Mouse (Mus musculus) liver, embryonic 13.5 days (tissue): ENCODE data around the gene Fahd1. TPM values are rescaled to one million over a fixed set of nuclear protein-coding genes. Genes with fewer than 3 reads are reported as not detected.

Source experiments
- ATAC-seq: fragments of 200-750 bp; cut with Nextera tagmentation; 2 replicates; pipeline ENCODE4 v1.8.0; 2017; ENCODE audit warnings: low read depth, mild to moderate bottlenecking, moderate number of reproducible peaks, moderate library complexity
- DNase-seq: peaks from one replicate; pipeline ENCODE4 v3.0.0; 2022
- H3K27ac ChIP-seq: fragments of 300-500 bp; sonication (generic); 2 replicates; pipeline ENCODE4 v1.5.1; 2015; ENCODE audit warnings: moderate library complexity, mild to moderate bottlenecking, inconsistent platforms
- H3K27me3 ChIP-seq: fragments of 300-500 bp; sonication (generic); 2 replicates; pipeline ENCODE4 v1.6.1; 2015; ENCODE audit warnings: mild to moderate bottlenecking, inconsistent platforms
- H3K36me3 ChIP-seq: fragments of 300-500 bp; sonication (generic); 2 replicates; pipeline ENCODE4 v1.6.1; 2015; ENCODE audit warnings: mild to moderate bottlenecking, inconsistent platforms
- H3K4me1 ChIP-seq: fragments of 300-500 bp; sonication (generic); replicated peaks from 2 replicates; pipeline ENCODE4 v1.6.1; 2015; ENCODE audit warnings: inconsistent platforms
- H3K4me2 ChIP-seq: fragments of 300-500 bp; sonication (generic); 2 replicates; pipeline ENCODE4 v1.6.1; 2015; ENCODE audit warnings: inconsistent platforms, mild to moderate bottlenecking, moderate library complexity
- H3K4me3 ChIP-seq: fragments of 300-500 bp; sonication (generic); replicated peaks from 2 replicates; pipeline ENCODE4 v1.5.1; 2015; ENCODE audit warnings: mild to moderate bottlenecking, inconsistent platforms
- H3K9ac ChIP-seq: fragments of 300-500 bp; sonication (generic); 2 replicates; pipeline ENCODE4 v1.6.1; 2015; ENCODE audit warnings: mild to moderate bottlenecking, inconsistent platforms
- H3K9me3 ChIP-seq: fragments of 300-500 bp; sonication (generic); replicated peaks from 2 replicates; pipeline ENCODE4 v1.6.1; 2016; ENCODE audit warnings: inconsistent platforms
- WGBS: fragments of 180-500 bp; shearing (Covaris S2); methylation state at CpG from one replicate; pipeline ENCODE4 v1.1.7; 2015; ENCODE audit not compliant: insufficient replicate concordance; 5-methylcytosine and 5-hydroxymethylcytosine counted together
- polyA plus RNA-seq: library from polyadenylated mRNA; unstranded; fragments of >200 nt; fragmentation: Nextera tagmentation; extraction: Ambion mirVana; gene quantifications from 2 replicates; pipeline ENCODE4 v1.2.1, GENCODE M21; 2015

Fahd1 gene
- 34.6 and 34.9 TPM in 2 replicates for polyA plus RNA-seq

DNA sequence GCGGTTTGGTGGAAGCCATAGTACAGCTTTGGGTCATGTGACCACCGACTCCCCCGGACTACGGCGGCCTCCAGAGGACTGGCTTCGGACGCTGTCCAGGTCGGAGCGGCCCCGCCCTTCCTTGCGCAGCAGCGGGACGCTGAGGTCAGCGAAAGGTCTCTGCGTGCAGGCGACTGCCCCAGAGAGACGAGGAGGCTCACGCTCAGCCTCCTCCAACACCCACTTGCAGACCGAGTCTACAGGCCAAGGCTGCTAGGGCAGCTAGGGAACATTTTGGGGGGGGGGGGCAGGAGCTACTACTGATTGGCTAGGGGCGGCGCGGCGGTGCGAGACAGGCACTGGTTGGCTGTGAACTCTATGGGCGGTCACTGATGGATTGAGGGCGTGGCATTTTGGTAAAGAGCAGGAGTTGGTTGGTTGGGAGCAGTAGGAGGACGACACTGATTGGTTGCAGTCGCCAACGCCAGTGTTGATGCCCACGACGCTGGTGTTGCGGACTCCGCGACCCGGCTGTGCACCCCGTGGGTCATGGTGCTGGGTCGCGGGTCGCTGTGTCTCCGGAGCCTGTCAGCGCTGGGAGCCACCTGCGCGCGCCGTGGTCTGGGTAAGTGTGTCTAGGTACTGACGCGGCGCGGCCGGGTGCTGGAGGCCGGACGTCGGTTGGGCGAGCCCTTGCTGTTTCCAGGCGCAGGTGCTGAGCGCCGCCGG lies at the start of gene Fahd1:
TSS of gene Fahd1 (minus strand) at position 300 of the 708 bp plus-strand sequence.
- peaks cover 25% of the 10 kb centered on the region for H3K36me3 ChIP-seq
- under 1% methylated on average over 58 of the region's 58 CpGs for WGBS
- ATAC-seq: peak; percentile 93

DNA sequence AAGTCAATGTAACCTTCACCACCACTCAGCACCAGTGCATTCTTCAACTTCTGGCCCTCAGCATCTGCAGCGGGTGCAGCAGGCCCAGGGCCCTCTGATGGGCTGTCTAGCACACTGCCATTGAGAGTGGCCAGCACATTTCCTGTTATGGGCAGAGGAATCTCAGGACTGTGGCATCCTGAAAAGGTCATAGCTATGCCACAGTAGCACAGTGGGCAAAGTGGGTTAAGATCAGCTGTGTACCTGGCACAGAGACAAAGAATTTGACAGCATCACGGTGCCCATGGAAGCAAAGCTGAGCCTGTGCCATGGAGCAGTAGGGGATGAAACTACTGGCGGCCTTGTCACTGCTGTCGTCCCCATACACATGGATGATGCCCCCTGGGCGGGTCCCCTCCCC lies 49.0 kb upstream of the Fahd1 start:
- no peak overlapping the region for H3K9ac ChIP-seq
- WGBS: 82% methylated on average over 5 of the region's 5 CpGs
- H3K4me1 ChIP-seq: peaks cover 74% of the 10 kb centered on the region
- ATAC-seq (no peak), DNase-seq (no peak)
- peaks cover 74% of the 10 kb centered on the region for H3K36me3 ChIP-seq
- H3K27me3 ChIP-seq: no peaks in the 10 kb centered on the region
- H3K27ac ChIP-seq: peak overlapping the region; percentile 90
- H3K4me3 ChIP-seq: no peak overlapping the region
- H3K4me2 ChIP-seq: no peak overlapping the region
- H3K9me3 ChIP-seq: no peaks in the 10 kb centered on the region

More for the DNA sequence above, at the start of gene Fahd1:
- Histone ChIP-seq H3K9me3 (no peaks in the 10 kb centered on the region), H3K4me3 (peak within 1 kb of the TSS; percentile 91), H3K9ac (peak within 1 kb of the TSS; percentile 96), H3K4me2 (peak within 1 kb of the TSS; percentile 90), H3K27ac (peak within 1 kb of the TSS; percentile 99), H3K4me1 (peaks cover 41% of the 10 kb centered on the region), H3K27me3 (0 out of 2 replicates have a peak, but pooled peaks cover 2% of the 10 kb centered on the region)
- DNase-seq: peak; percentile 96

DNA sequence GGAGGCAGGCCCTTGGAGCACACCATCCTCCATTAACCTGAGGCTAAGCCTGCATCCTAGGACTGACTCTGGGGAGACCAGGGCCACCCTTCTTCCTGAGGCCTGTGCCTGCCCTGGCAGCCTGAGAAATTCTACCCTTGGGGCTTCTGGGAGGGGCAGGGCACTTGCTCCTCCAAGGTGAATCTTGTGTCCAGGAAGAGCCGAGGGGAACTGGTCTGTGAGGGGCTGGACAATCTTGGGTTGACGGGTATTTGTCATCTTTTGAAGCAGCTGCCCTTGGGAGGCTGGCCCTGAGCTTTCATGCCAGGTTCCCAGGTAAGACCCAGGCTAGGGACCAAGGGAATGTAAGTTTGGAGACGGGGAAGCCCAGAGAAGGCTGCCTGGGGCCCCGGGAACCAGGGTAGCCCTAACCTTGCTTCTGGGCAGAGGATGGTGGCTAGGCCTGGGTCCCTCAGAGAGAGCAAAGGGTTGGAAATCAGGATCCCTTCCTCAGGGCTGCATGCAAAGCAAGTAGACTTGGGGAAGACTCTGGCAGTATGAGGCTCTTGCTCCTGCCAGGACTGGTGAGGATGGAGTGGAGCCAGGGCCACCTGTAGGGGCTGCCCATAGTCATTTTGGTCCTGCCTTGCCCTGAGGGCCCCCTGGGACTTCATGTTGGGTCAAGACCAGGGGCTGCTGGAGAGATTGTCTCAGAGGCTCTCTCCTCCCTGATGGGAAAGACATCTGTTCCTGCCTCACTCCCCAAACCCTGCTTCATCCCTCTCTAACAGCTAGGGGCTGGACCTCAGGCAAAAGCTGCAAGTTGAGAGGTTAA lies 48.1 kb upstream of the Fahd1 start:
- H3K27ac ChIP-seq: peak overlapping the region; percentile 90
- H3K27me3 ChIP-seq: no peaks in the 10 kb centered on the region
- peaks cover 74% of the 10 kb centered on the region for H3K4me1 ChIP-seq
- DNase-seq: no peak
- H3K9ac ChIP-seq: peak overlapping the region; percentile 95
- peak overlapping the region; percentile 95 for H3K4me3 ChIP-seq
- H3K4me2 ChIP-seq: peak overlapping the region; percentile 96
- peaks cover 72% of the 10 kb centered on the region for H3K36me3 ChIP-seq
- 84% methylated on average over 4 of the region's 4 CpGs for WGBS
- ATAC-seq: no peak
- H3K9me3 ChIP-seq: no peaks in the 10 kb centered on the region

DNA sequence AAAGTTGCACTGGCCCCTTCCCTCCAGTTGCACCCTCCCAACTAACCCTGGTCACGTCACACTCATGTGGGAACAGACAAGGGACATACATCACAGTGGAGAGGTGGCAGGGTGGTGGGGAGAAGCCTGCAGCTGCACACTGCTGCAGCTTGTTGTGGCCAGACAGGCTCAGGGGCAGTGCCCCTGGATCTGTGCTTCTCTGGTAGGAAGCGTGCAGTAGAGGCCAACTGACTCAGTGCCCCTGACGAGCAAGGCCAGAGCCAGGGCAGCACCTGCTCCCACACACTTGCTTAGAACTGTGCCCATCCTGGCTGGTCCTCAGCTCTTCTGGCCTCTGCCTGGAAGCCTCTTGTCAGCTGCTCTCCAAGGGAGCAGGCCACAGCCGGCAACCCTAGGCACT lies 47.4 kb upstream of the Fahd1 start:
- no peak for ATAC-seq
- DNase-seq: no peak
- WGBS: 76% methylated on average over 4 of the region's 4 CpGs

DNA sequence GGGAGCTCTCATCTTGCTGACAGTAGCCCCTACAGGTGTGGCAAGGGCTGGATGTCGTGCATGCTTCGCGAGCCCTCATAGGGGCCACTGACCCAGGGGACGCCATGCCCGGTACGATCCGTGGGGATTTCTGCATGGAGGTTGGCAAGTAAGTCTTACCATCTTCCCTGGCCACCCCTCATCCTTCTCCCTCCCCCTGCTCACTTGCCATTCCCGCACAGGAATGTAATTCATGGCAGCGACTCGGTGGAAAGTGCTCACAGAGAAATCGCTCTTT lies 46.8 kb upstream of the Fahd1 start:
- H3K27ac ChIP-seq: peak overlapping the region; percentile 90
- no peaks in the 10 kb centered on the region for H3K9me3 ChIP-seq
- peak overlapping the region; percentile 95 for H3K4me3 ChIP-seq
- DNase-seq: no peak
- 48% methylated on average over 11 of the region's 11 CpGs for whole genome bisulfite sequencing
- H3K36me3 ChIP-seq: peaks cover 73% of the 10 kb centered on the region
- H3K27me3 ChIP-seq: no peaks in the 10 kb centered on the region
- no peak for ATAC-seq
- peak overlapping the region; percentile 96 for H3K4me2 ChIP-seq
- peak overlapping the region; percentile 95 for H3K9ac ChIP-seq
- peaks cover 65% of the 10 kb centered on the region for H3K4me1 ChIP-seq

More for the DNA sequence above, 47.4 kb upstream of the Fahd1 start:
- Histone ChIP-seq H3K27me3 (no peaks in the 10 kb centered on the region), H3K9ac (peak overlapping the region; percentile 95), H3K4me3 (peak overlapping the region; percentile 95), H3K36me3 (peaks cover 73% of the 10 kb centered on the region), H3K4me2 (peak overlapping the region; percentile 96), H3K9me3 (no peaks in the 10 kb centered on the region), H3K4me1 (peaks cover 71% of the 10 kb centered on the region), H3K27ac (peak overlapping the region; percentile 90)

DNA sequence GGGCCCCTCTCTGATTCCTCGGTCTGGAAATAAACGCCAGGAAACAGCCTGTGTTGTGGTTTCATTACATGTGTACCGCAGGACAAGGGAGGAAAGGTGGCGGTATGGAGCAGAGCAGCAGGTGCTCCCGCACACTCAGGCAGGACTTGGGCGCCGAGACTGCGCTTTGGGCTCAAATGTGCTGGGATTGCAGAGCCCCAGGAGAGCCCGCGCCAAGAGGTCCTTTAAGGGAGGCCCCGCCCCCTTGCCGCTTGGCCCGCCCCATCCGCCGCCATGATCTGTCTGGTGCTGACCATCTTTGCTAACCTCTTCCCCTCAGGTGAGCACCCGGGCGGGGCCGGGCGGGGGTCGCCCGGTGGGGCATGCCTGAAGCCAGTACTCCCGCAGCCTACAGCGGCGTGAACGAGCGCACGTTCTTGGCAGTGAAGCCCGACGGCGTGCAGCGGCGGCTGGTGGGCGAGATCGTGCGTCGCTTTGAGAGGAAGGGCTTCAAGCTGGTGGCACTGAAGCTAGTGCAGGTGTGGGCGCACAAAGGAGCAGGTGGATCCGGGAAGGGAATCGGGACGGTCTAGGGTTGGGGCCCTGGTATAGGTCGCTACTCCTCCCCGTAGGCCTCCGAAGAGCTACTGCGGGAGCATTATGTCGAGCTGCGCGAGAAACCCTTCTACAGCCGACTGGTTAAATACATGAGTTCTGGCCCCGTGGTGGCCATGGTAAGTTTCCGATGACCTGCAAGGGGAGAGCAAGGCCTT lies 46.3 kb upstream of the Fahd1 start, which contains the start of gene Nme3:
TSS of gene Nme3 (plus strand) at position 260 of the 752 bp plus-strand sequence.
- Histone ChIP-seq H3K36me3 (peaks cover 73% of the 10 kb centered on the region), H3K27ac (peak within 1 kb of the TSS; percentile 90), H3K4me1 (peaks cover 59% of the 10 kb centered on the region), H3K4me2 (peak within 1 kb of the TSS; percentile 96), H3K9me3 (no peaks in the 10 kb centered on the region), H3K27me3 (no peaks in the 10 kb centered on the region), H3K9ac (peak within 1 kb of the TSS; percentile 95), H3K4me3 (peak within 1 kb of the TSS; percentile 95)
- DNase-seq (peak; percentile 73), ATAC-seq (peak; percentile 77)
- under 1% methylated on average over 50 of the region's 50 CpGs for WGBS

DNA sequence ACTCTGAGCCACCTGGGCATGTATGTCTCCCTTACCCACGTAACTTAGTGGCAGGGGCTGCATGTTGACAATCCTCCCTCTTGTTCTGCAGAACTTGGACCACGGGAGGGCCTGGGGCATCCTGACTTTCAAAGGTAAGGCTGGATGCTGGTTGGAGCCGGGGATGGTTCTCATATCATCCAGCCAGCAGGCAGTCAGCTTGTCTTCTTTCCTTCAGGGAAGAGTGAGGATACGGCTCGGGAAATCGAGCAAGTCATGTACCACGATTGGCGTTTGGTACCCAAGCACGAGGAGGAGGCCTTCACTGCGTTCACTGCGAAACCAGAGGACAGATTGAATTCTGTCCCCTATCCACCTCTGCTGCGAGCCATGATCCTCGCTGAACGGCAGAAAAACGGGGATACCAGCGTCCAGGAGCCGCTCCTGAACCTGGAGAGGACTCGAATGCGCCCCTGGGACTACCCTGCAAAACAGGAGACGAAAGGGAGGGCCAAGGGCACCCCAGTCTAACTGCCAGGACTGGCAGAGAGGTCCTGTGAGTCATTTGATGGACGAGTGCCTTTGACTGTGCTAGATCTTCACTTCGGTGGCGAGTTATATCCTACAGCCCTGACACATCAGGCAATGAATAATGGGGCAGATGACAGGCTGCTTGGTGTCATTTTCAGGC lies 45.5 kb upstream of the Fahd1 start:
- peak overlapping the region; percentile 95 for H3K4me3 ChIP-seq
- peaks cover 73% of the 10 kb centered on the region for H3K36me3 ChIP-seq
- ATAC-seq (peak; percentile 4; the same call in 1 of the 2 replicates), DNase-seq (no peak)
- no peaks in the 10 kb centered on the region for H3K27me3 ChIP-seq
- peaks cover 59% of the 10 kb centered on the region for H3K4me1 ChIP-seq
- 5% methylated on average over 23 of the region's 23 CpGs for WGBS
- peak overlapping the region; percentile 96 for H3K4me2 ChIP-seq
- peak overlapping the region; percentile 95 for H3K9ac ChIP-seq
- no peaks in the 10 kb centered on the region for H3K9me3 ChIP-seq
- H3K27ac ChIP-seq: peak overlapping the region; percentile 90

DNA sequence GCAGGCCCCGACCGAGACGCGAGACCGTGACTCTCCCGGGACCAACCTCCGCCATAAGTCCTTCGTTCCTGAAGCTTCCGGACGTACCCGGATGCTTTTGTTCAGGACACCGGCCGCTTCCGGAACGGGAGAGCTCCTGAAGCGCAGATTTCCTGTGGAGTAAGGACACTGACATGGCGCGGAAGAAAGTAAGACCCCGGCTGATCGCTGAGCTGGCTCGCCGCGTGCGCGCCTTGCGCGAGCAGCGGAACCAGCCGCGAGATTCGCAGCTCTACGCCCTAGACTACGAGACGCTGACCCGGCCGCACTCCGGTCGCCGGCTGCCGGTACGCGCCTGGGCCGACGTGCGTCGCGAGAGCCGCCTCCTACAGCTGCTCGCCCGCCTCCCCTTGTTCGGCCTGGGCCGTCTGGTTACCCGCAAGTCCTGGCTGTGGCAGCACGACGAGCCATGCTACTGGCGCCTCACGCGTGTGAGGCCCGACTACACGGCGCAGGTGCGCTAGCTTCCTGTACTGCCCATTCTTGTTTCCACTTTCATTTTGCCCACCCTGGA lies 44.9 kb upstream of the Fahd1 start, which contains the start of the genes Eme2 and Mrps34:
TSS of gene Eme2 (minus strand) at position 93 of the 553 bp plus-strand sequence.
TSS of gene Mrps34 (plus strand) at position 122 of the 553 bp plus-strand sequence.
- Histone ChIP-seq H3K4me3 (peak within 1 kb of the TSS; percentile 95), H3K27ac (peak within 1 kb of the TSS; percentile 90), H3K36me3 (peaks cover 73% of the 10 kb centered on the region), H3K9me3 (no peaks in the 10 kb centered on the region), H3K4me1 (peaks cover 57% of the 10 kb centered on the region), H3K27me3 (no peaks in the 10 kb centered on the region), H3K9ac (peak within 1 kb of the TSS; percentile 95), H3K4me2 (peak within 1 kb of the TSS; percentile 96)
- ATAC-seq (peak; percentile 59), DNase-seq (peak; percentile 70)
- WGBS: under 1% methylated on average over 61 of the region's 62 CpGs

DNA sequence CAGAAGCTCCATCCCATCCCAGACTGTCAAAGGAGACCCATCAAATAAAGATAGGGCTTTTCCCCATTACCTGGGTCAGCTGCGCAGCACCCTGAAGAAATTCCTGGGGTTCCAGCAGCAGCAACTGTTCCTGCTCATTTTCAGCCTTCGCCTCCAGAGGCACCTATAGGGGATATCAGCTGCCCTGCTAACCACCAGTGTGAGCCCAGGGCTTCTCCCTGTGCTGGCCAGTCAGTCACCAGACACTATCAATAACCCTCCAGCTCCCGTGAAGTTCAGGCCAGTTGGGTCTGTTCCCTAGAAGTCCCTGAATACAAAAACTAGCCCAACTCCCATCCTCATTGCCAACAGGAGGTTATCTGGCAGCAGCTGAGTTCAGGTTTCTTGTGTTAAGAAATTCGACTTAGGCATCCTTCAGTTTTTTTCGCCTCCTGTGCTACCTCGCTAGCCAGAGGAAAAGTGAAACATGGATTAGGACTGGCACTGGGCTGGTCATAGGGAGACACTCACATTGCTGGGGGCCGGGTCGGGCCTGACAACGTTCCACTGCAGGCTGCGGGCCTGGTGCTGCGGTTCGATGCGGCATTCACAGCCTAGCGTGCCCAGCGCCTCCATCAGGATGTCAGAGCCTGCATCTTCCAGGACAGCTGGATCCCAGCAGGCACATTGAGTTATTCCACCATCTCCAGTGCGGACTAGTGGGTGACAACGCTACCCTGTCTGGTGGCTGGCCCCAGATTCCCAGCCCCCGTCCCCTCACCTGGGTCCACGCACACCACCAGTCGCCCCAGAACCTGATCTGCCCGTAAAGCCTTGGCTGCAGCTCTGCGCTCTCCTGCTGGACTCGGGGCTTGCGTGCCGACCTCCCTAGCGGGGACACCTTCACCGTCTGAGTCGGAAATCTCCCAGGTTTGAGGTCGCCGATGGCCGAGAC lies 44.2 kb upstream of the Fahd1 start:
- Histone ChIP-seq H3K36me3 (peaks cover 73% of the 10 kb centered on the region), H3K4me2 (peak overlapping the region; percentile 96), H3K9me3 (no peaks in the 10 kb centered on the region), H3K27ac (peak overlapping the region; percentile 90), H3K4me3 (peak overlapping the region; percentile 95), H3K4me1 (peaks cover 62% of the 10 kb centered on the region), H3K27me3 (no peaks in the 10 kb centered on the region), H3K9ac (peak overlapping the region; percentile 95)
- 6% methylated on average over 31 of the region's 31 CpGs for WGBS
- no peak for DNase-seq
- ATAC-seq: peak; percentile 26
